Mouse (Mus musculus) small intestine, adult 2 months (tissue): Measurements from ENCODE around the gene Olfr958. TPM values are rescaled to one million over a fixed set of nuclear protein-coding genes. Genes with fewer than 3 reads are reported as not detected.

Experiments used
- H3K27ac ChIP-seq: fragments of 200-500 bp; 2 replicates; pipeline ENCODE4 v1.5.1; 2012; ENCODE audit warnings: low read depth, low read length, control low read depth, inconsistent platforms; ENCODE audit not compliant: insufficient read depth
- H3K27me3 ChIP-seq: fragments of 200-500 bp; 2 replicates; pipeline ENCODE4 v1.6.1; 2012; ENCODE audit warnings: mild to moderate bottlenecking, moderate library complexity, low read length, inconsistent platforms; ENCODE audit not compliant: control insufficient read depth, insufficient read depth
- H3K36me3 ChIP-seq: fragments of 200-500 bp; 2 replicates; pipeline ENCODE4 v1.6.1; 2012; ENCODE audit warnings: mild to moderate bottlenecking, low read length, control low read depth, inconsistent platforms; ENCODE audit not compliant: control insufficient read depth, insufficient read depth
- H3K4me1 ChIP-seq: fragments of 200-500 bp; 2 replicates; pipeline ENCODE4 v1.6.1; 2012; ENCODE audit warnings: low read length, inconsistent platforms, mixed read lengths; ENCODE audit not compliant: control insufficient read depth, insufficient read depth, insufficient read length
- H3K4me3 ChIP-seq: fragments of 200-500 bp; 2 replicates; pipeline ENCODE4 v1.5.1; 2012; ENCODE audit warnings: low read depth, mild to moderate bottlenecking, control low read depth, inconsistent platforms, low read length, moderate library complexity
- CTCF ChIP-seq: fragments of 200-500 bp; IDR thresholded peaks from 2 replicates; pipeline ENCODE4 v1.5.1; 2012; ENCODE audit warnings: low read depth, mild to moderate bottlenecking, control low read depth, inconsistent platforms, low read length, moderate library complexity, mixed read lengths; ENCODE audit not compliant: insufficient replicate concordance, insufficient read length; ENCODE audit errors: extremely low read depth
- POLR2A ChIP-seq: fragments of 200-500 bp; IDR thresholded peaks from 2 replicates; pipeline ENCODE4 v1.6.1; 2012; ENCODE audit warnings: low read depth, mild to moderate bottlenecking, control low read depth, inconsistent platforms, low read length, moderate library complexity
- WGBS: fragments of 180-500 bp; shearing (Covaris S2); methylation state at CpG from one replicate; pipeline ENCODE4 v1.1.7; 2018; 5-methylcytosine and 5-hydroxymethylcytosine counted together
- polyA plus RNA-seq: library from polyadenylated mRNA; depleted of rRNA; stranded (reverse); fragments of >200 nt; gene quantifications from 2 replicates; pipeline ENCODE4 v1.2.3, GENCODE M21; 2012; rRNA removed

The Olfr958 gene
- not detected in 2 replicates for polyA plus RNA-seq

DNA sequence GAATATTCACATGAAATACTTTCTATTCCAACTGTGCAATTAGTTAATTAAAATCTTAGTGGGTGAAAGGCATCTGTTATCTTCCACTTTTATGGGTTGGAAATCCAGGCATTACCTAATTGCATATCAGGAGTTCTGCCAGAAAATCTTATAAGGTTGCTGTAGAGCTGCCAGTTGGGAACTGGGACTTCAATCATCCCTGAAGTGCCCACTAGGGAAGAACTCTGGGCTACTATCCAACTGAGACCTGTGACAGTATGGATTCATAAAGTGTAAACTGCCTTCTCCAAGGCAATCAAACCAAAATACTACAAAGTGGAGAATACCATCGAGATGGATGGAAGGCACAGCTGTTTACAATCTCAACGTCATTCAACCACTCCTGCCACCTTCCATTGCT lies at the start of gene Olfr958:
TSS of gene Olfr958 (minus strand) at position 109 of the 400 bp plus-strand sequence.
- 57% methylated on average over 2 of the region's 2 CpGs for WGBS
- no peak for TF ChIP-seq CTCF
- TF ChIP-seq POLR2A: no peak
- H3K27me3 ChIP-seq: no peaks in the 10 kb centered on the region

DNA sequence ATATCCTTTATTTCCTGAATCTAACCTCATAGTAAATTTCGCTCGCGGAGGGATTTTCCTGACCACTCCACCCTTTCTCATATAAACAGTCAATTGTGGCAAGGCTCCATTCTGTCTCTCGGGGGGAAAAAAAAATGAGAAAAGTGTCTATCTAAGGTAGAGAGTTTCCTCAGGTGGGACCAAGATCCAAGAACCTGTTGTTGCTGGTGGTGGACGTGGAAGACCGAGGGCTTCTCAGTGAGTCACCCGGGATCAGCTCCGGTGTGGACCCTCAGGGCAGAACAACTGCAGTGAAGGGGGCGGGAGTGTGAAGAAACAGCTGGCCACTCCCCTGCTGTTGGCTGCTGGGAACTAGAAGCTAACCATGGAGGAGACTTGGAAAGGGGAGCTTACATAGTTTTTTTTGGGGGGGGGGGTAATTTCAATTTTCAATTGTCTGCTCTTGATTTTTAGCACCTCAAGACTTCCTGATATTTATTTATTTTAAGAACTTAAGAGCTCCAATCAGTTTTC lies 49.5 kb upstream of the Olfr958 start:
- Histone ChIP-seq H3K4me3 (no peak overlapping the region), H3K27me3 (no peaks in the 10 kb centered on the region), H3K4me1 (no peaks in the 10 kb centered on the region), H3K36me3 (no peaks in the 10 kb centered on the region), H3K27ac (no peak overlapping the region)
- TF ChIP-seq CTCF: no peak
- TF ChIP-seq POLR2A: no peak
- WGBS: 3% methylated on average over 9 of the region's 9 CpGs

More for the DNA sequence above, at the start of gene Olfr958:
- Histone ChIP-seq H3K4me1 (no peaks in the 10 kb centered on the region), H3K36me3 (no peaks in the 10 kb centered on the region), H3K27ac (no peak within 1 kb of the TSS), H3K4me3 (no peak within 1 kb of the TSS)

- no peak for TF ChIP-seq CTCF
- TF ChIP-seq POLR2A: no peak
- no peaks in the 10 kb centered on the region for H3K36me3 ChIP-seq
- H3K27ac ChIP-seq: no peak overlapping the region
- WGBS: 2% methylated on average over 19 of the region's 19 CpGs
- no peak overlapping the region for H3K4me3 ChIP-seq
- no peaks in the 10 kb centered on the region for H3K27me3 ChIP-seq
- H3K4me1 ChIP-seq: no peaks in the 10 kb centered on the region
Observed at GRCm38 (mm10) chr9:39602536-39603332, 48.9 kb upstream of the Olfr958 start.

DNA sequence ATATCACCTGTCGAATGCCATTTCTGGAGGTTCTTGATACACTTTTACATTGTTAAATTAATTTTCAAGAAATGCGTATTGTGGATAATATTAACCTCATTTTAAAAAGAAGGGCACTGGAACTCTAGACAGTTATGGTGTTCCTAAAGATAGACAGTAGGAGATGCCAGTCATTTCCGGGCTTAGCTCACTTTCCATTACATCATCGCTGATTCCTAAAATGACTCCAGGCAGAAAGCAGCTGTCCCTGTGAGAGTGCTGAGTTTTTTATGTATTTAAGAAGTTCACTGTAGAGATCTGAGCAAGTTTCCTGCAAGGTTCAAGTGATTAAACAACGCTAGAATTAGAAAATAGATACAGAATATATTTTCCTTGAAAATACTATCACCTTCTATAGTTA lies 23.2 kb upstream of the Olfr958 start:
- 86% methylated on average over 5 of the region's 5 CpGs for WGBS
- no peaks in the 10 kb centered on the region for H3K4me1 ChIP-seq
- no peaks in the 10 kb centered on the region for H3K27me3 ChIP-seq
- TF ChIP-seq POLR2A (no peak), CTCF (no peak)
- H3K36me3 ChIP-seq: no peaks in the 10 kb centered on the region
- H3K27ac ChIP-seq: no peak overlapping the region
- H3K4me3 ChIP-seq: no peak overlapping the region

GRCm38 (mm10) chr9:39575469-39575868 lies 21.6 kb upstream of the Olfr958 start, which contains the start of gene Olfr959:
Gene Olfr959 (minus strand): TSS chr9:39575569.
- Histone ChIP-seq H3K27ac (no peak within 1 kb of the TSS), H3K4me1 (no peaks in the 10 kb centered on the region), H3K4me3 (no peak within 1 kb of the TSS), H3K27me3 (no peaks in the 10 kb centered on the region), H3K36me3 (no peaks in the 10 kb centered on the region)
- WGBS: 72% methylated on average over 3 of the region's 3 CpGs
- no peak for TF ChIP-seq CTCF
- no peak for TF ChIP-seq POLR2A

DNA sequence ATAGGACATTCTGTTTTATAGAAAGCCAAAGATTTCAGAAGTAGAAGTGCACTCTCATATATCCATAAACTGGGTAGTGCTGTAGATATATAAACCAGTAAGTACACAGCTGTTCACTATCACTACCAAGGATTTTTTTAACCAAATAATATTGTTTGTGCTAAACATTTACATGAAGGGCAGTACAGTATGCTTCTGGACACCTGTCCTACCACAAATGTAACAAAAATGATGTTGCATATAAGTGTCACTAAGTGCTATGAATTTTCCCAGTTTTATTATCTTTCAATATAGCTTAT lies 4.4 kb upstream of the Olfr958 start:
- Histone ChIP-seq H3K4me3 (no peak overlapping the region), H3K36me3 (no peaks in the 10 kb centered on the region), H3K4me1 (no peaks in the 10 kb centered on the region), H3K27me3 (no peaks in the 10 kb centered on the region), H3K27ac (no peak overlapping the region)
- no peak for TF ChIP-seq POLR2A
- no peak for TF ChIP-seq CTCF

DNA sequence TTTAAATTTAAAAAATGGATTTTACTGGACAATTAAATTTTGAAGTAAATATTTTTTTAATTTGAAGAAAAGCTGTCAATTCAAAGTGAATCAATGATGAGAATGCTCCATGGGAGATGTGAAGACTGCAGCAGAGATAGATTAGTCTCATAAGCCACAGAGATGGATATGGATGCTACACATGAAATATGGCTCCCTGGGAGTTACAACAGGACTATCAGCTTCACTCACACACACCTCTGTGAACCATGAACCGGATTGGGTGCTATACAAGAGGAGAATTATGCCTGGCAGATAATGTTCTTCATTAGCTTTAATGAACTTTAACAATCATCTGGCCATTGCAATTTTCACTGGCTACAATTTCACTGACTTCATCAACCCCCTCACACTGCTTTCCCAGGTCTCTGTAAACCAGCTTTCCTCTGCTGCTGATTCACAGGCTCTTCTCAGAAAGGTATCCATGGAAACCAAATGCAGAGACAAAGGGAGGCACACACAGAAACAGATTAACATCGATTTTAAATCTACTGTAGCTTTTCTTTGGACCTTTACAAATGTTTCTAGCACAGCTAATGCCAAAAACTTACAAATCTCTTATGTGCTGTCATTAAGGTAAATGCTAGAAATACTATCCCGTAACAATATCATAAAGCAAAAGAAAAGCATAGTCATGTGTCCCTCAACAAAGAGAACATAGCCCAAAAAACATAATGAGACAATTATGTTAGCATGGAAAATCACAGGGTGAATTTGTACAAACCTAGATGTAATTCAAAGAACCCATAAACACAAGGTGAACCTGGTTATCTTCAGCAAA lies 3.9 kb upstream of the Olfr958 start:
- TF ChIP-seq POLR2A (no peak), CTCF (no peak)
- Histone ChIP-seq H3K27me3 (no peaks in the 10 kb centered on the region), H3K36me3 (no peaks in the 10 kb centered on the region), H3K4me3 (no peak overlapping the region), H3K27ac (no peak overlapping the region), H3K4me1 (no peaks in the 10 kb centered on the region)
- WGBS: 44% methylated on average over 3 of the region's 3 CpGs
